Mouse (Mus musculus) embryonic facial prominence, embryonic 15.5 days (tissue): ENCODE measurements around the gene Gm5431. TPM values are rescaled to one million over a fixed set of nuclear protein-coding genes. Genes with fewer than 3 reads are reported as not detected.

Source experiments
- ATAC-seq: fragments of 200-750 bp; cut with Nextera tagmentation; 2 replicates; pipeline ENCODE4 v1.8.0; 2017; ENCODE audit warnings: low read depth, moderate TSS enrichment; ENCODE audit not compliant: insufficient number of reproducible peaks, low FRiP score, low TSS enrichment
- H3K27ac ChIP-seq: fragments of 300-500 bp; sonication (generic); replicated peaks from 2 replicates; pipeline ENCODE4 v1.5.1; 2015; ENCODE audit warnings: mild to moderate bottlenecking, inconsistent platforms
- H3K27me3 ChIP-seq: fragments of 300-500 bp; sonication (generic); 2 replicates; pipeline ENCODE4 v1.6.1; 2015; ENCODE audit warnings: inconsistent platforms
- H3K36me3 ChIP-seq: fragments of 300-500 bp; sonication (generic); 2 replicates; pipeline ENCODE4 v1.6.1; 2015; ENCODE audit warnings: mild to moderate bottlenecking, inconsistent platforms
- H3K4me1 ChIP-seq: fragments of 300-500 bp; sonication (generic); 2 replicates; pipeline ENCODE4 v1.6.1; 2015; ENCODE audit warnings: inconsistent platforms
- H3K4me2 ChIP-seq: fragments of 300-500 bp; sonication (generic); replicated peaks from 2 replicates; pipeline ENCODE4 v1.6.1; 2015; ENCODE audit warnings: mild to moderate bottlenecking, inconsistent platforms
- H3K4me3 ChIP-seq: fragments of 300-500 bp; sonication (generic); replicated peaks from 2 replicates; pipeline ENCODE4 v1.5.1; 2015; ENCODE audit warnings: mild to moderate bottlenecking, inconsistent platforms
- H3K9ac ChIP-seq: fragments of 300-500 bp; sonication (generic); 2 replicates; pipeline ENCODE4 v1.6.1; 2015; ENCODE audit warnings: inconsistent platforms
- H3K9me3 ChIP-seq: fragments of 300-500 bp; sonication (generic); replicated peaks from 2 replicates; pipeline ENCODE4 v1.6.1; 2016; ENCODE audit warnings: inconsistent platforms
- WGBS: fragments of 180-500 bp; shearing (Covaris S2); methylation state at CpG from one replicate; pipeline ENCODE4 v1.1.7; 2015; 5-methylcytosine and 5-hydroxymethylcytosine counted together
- polyA plus RNA-seq: library from polyadenylated mRNA; unstranded; fragments of >200 nt; fragmentation: Nextera tagmentation; extraction: Ambion mirVana; gene quantifications from 2 replicates; pipeline ENCODE4 v1.2.1, GENCODE M21; 2015

Gm5431 gene
- polyA plus RNA-seq, 1 experiment from 2014 or later: 0.20 TPM

- Histone ChIP-seq H3K4me3 (peak overlapping the region; percentile 51), H3K4me2 (peak overlapping the region; percentile 53), H3K9ac (peak overlapping the region; percentile 16; the same call in 1 of the 2 replicates), H3K4me1 (peaks cover 11% of the 10 kb centered on the region; the same call in 1 of the 2 replicates), H3K27me3 (no peaks in the 10 kb centered on the region), H3K27ac (peak overlapping the region; percentile 63), H3K36me3 (no peaks in the 10 kb centered on the region), H3K9me3 (no peaks in the 10 kb centered on the region)
- WGBS: 29% methylated on average over 7 of the region's 7 CpGs
- ATAC-seq: peak; percentile 39; the same call in 1 of the 2 replicates
Observed at GRCm38 (mm10) chr11:48870781-48871180, 31.2 kb downstream of the Gm5431 start.

- Histone ChIP-seq H3K4me3 (peak overlapping the region; percentile 51), H3K27me3 (no peaks in the 10 kb centered on the region), H3K4me2 (peak overlapping the region; percentile 53; the same call in 1 of the 2 replicates), H3K4me1 (peaks cover 11% of the 10 kb centered on the region; the same call in 1 of the 2 replicates), H3K27ac (no peak overlapping the region), H3K9me3 (no peaks in the 10 kb centered on the region), H3K9ac (no peak overlapping the region), H3K36me3 (no peaks in the 10 kb centered on the region)
- no peak for ATAC-seq
- 64% methylated on average over 7 of the region's 7 CpGs for WGBS
Observed at GRCm38 (mm10) chr11:48869380-48870110, 32.5 kb downstream of the Gm5431 start.

- Histone ChIP-seq H3K36me3 (no peaks in the 10 kb centered on the region), H3K4me2 (no peak overlapping the region), H3K27me3 (no peaks in the 10 kb centered on the region), H3K27ac (no peak overlapping the region), H3K4me3 (no peak overlapping the region), H3K9ac (no peak overlapping the region), H3K4me1 (peaks cover 6% of the 10 kb centered on the region; the same call in 1 of the 2 replicates), H3K9me3 (no peaks in the 10 kb centered on the region)
- no peak for ATAC-seq
- WGBS: 95% methylated on average over 9 of the region's 9 CpGs
Observed at GRCm38 (mm10) chr11:48866481-48866880, 35.5 kb downstream of the Gm5431 start.

- 70% methylated on average over 3 of the region's 3 CpGs for WGBS
- Histone ChIP-seq H3K27me3 (0 out of 2 replicates have a peak, but pooled peaks cover 6% of the 10 kb centered on the region), H3K27ac (no peak overlapping the region), H3K4me1 (no peaks in the 10 kb centered on the region), H3K9me3 (no peaks in the 10 kb centered on the region), H3K9ac (no peak overlapping the region), H3K4me2 (no peak overlapping the region), H3K4me3 (no peak overlapping the region), H3K36me3 (no peaks in the 10 kb centered on the region)
- no peak for ATAC-seq
Observed at GRCm38 (mm10) chr11:48863808-48864207, 38.2 kb downstream of the Gm5431 start.

- Histone ChIP-seq H3K9ac (no peak overlapping the region), H3K27me3 (0 out of 2 replicates have a peak, but pooled peaks cover 6% of the 10 kb centered on the region), H3K4me1 (peaks cover 7% of the 10 kb centered on the region; the same call in 1 of the 2 replicates), H3K36me3 (no peaks in the 10 kb centered on the region), H3K9me3 (no peaks in the 10 kb centered on the region), H3K4me2 (no peak overlapping the region), H3K27ac (no peak overlapping the region), H3K4me3 (no peak overlapping the region)
- no peak for ATAC-seq
- WGBS: 67% methylated on average over 1 of the region's 1 CpGs
Observed at GRCm38 (mm10) chr11:48862784-48863319, 39.2 kb downstream of the Gm5431 start.

- Histone ChIP-seq H3K9ac (no peak overlapping the region), H3K27me3 (0 out of 2 replicates have a peak, but pooled peaks cover 6% of the 10 kb centered on the region), H3K27ac (no peak overlapping the region), H3K9me3 (no peaks in the 10 kb centered on the region), H3K4me2 (peak overlapping the region; percentile 80), H3K4me3 (peak overlapping the region; percentile 68), H3K36me3 (no peaks in the 10 kb centered on the region), H3K4me1 (peaks cover 18% of the 10 kb centered on the region)
- WGBS: 0% methylated on average over 6 of the region's 6 CpGs
- no peak for ATAC-seq
Observed at GRCm38 (mm10) chr11:48859014-48859413, 43.0 kb downstream of the Gm5431 start.

- under 1% methylated on average over 31 of the region's 31 CpGs for WGBS
- H3K27ac ChIP-seq: 0 out of 2 replicates have a peak overlapping the region, but pooled peaks have one; percentile 22
- peaks cover 27% of the 10 kb centered on the region for H3K4me1 ChIP-seq
- peak overlapping the region; percentile 68 for H3K4me3 ChIP-seq
- peak overlapping the region; percentile 16; the same call in 1 of the 2 replicates for H3K9ac ChIP-seq
- H3K27me3 ChIP-seq: peaks cover 9% of the 10 kb centered on the region; the same call in 1 of the 2 replicates
- H3K9me3 ChIP-seq: no peaks in the 10 kb centered on the region
- H3K36me3 ChIP-seq: no peaks in the 10 kb centered on the region
- ATAC-seq: peak; percentile 66
- H3K4me2 ChIP-seq: peak overlapping the region; percentile 80
Observed at GRCm38 (mm10) chr11:48853474-48854180, 48.4 kb downstream of the Gm5431 start.

GRCm38 (mm10) chr11:48852624-48853473 is 49.2 kb downstream of the Gm5431 start:
- H3K9me3 ChIP-seq: no peaks in the 10 kb centered on the region
- peaks cover 14% of the 10 kb centered on the region; the same call in 1 of the 2 replicates for H3K27me3 ChIP-seq
- no peak for ATAC-seq
- H3K4me3 ChIP-seq: peak overlapping the region; percentile 68
- no peaks in the 10 kb centered on the region for H3K36me3 ChIP-seq
- H3K27ac ChIP-seq: no peak overlapping the region
- WGBS: 9% methylated on average over 23 of the region's 23 CpGs
- H3K4me1 ChIP-seq: peaks cover 20% of the 10 kb centered on the region
- peak overlapping the region; percentile 80 for H3K4me2 ChIP-seq
- peak overlapping the region; percentile 26; the same call in 1 of the 2 replicates for H3K9ac ChIP-seq

GRCm38 (mm10) chr11:48852190-48852589 is 49.8 kb downstream of the Gm5431 start:
- WGBS: 80% methylated on average over 4 of the region's 4 CpGs
- no peak overlapping the region for H3K4me3 ChIP-seq
- no peak overlapping the region for H3K9ac ChIP-seq
- peaks cover 19% of the 10 kb centered on the region for H3K4me1 ChIP-seq
- H3K9me3 ChIP-seq: no peaks in the 10 kb centered on the region
- H3K27me3 ChIP-seq: peaks cover 14% of the 10 kb centered on the region; the same call in 1 of the 2 replicates
- no peaks in the 10 kb centered on the region for H3K36me3 ChIP-seq
- H3K4me2 ChIP-seq: 0 out of 2 replicates have a peak overlapping the region, but pooled peaks have one; percentile 80
- no peak for ATAC-seq
- H3K27ac ChIP-seq: no peak overlapping the region

- no peak for ATAC-seq
- H3K9me3 ChIP-seq: no peaks in the 10 kb centered on the region
Observed at GRCm38 (mm10) chr11:48851270-48851995, 50.6 kb downstream of the Gm5431 start.

More at GRCm38 (mm10) chr11:48851270-48851995, 50.6 kb downstream of the Gm5431 start:
- H3K4me1 ChIP-seq: peaks cover 19% of the 10 kb centered on the region
- H3K36me3 ChIP-seq: no peaks in the 10 kb centered on the region
- H3K27me3 ChIP-seq: peaks cover 14% of the 10 kb centered on the region; the same call in 1 of the 2 replicates
- H3K4me3 ChIP-seq: no peak overlapping the region
- no peak overlapping the region for H3K27ac ChIP-seq
- no peak overlapping the region for H3K9ac ChIP-seq
- no peak overlapping the region for H3K4me2 ChIP-seq
- WGBS: 79% methylated on average over 4 of the region's 4 CpGs
